ENCODE assay signal across 16 mouse cellular contexts in the genomic region with DNA sequence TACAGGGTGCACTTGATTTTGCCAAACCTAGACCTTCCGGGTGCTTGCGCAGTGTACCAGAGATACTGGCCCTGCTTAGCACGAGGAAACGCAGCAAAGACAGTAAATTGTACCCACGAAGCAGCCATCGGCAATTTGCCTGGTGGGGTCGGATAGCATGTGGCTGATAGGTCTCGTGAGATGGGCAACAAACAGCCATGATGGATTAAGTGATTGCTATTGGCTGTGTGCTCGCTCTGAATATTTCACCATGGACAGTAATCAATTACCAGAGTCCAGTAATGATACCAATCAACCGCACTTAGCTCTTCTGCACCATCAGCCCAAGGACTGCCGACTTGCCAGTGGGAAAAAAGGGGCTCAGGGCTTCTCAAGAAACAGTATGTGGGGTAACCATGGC.
"Had no signal": no experiment of that assay in that cellular context is flagged by ENCODE, and none has a peak within 500 bp of the region (broad histone marks: within the 10 kb centered on the region; RNA-seq: fewer than 3 reads in every experiment).

No protein-coding gene starts in this region.

- H3K36me3 ChIP-seq: kidney, embryonic 15.5 days; midbrain, embryonic 12.5 days; midbrain, embryonic 15.5 days; stomach, embryonic 15.5 days had no signal

- H3K4me3 ChIP-seq: kidney, embryonic 15.5 days; midbrain, embryonic 12.5 days; midbrain, embryonic 15.5 days had no signal

- H3K27ac ChIP-seq: kidney, embryonic 15.5 days; left cerebral cortex, adult 2 months; liver, embryonic 14.5 days; macrophage; midbrain, embryonic 12.5 days; midbrain, embryonic 15.5 days had no signal

- DNase-seq: kidney, adult 8-10 months; kidney, postnatal 10 days; kidney, postnatal 36 days; layer of hippocampus, postnatal 36 days; liver, postnatal 0 days; right cerebral cortex, postnatal 25 days; spleen, adult 18-20 months; thymus, postnatal 25 days had no signal

- H3K4me2 ChIP-seq: midbrain, embryonic 15.5 days had no signal

- H3K27me3 ChIP-seq: kidney, embryonic 15.5 days; midbrain, embryonic 12.5 days; midbrain, embryonic 15.5 days; stomach, embryonic 15.5 days had no signal

- H3K9me3 ChIP-seq: kidney, embryonic 15.5 days; midbrain, embryonic 12.5 days; midbrain, embryonic 15.5 days; stomach, embryonic 15.5 days had no signal

- H3K9ac ChIP-seq: kidney, embryonic 15.5 days; liver, embryonic 14.5 days; liver, postnatal 0 days; lung, embryonic 14.5 days; midbrain, embryonic 12.5 days; midbrain, embryonic 15.5 days; stomach, embryonic 15.5 days had no signal

- ATAC-seq: liver, postnatal 0 days had no signal
